Mouse (Mus musculus): ENCODE data around the gene Psmb7.
A peak's percentile ranks its signal among the peaks of the same experiment; 100 is the strongest.

The Psmb7 gene

DNA sequence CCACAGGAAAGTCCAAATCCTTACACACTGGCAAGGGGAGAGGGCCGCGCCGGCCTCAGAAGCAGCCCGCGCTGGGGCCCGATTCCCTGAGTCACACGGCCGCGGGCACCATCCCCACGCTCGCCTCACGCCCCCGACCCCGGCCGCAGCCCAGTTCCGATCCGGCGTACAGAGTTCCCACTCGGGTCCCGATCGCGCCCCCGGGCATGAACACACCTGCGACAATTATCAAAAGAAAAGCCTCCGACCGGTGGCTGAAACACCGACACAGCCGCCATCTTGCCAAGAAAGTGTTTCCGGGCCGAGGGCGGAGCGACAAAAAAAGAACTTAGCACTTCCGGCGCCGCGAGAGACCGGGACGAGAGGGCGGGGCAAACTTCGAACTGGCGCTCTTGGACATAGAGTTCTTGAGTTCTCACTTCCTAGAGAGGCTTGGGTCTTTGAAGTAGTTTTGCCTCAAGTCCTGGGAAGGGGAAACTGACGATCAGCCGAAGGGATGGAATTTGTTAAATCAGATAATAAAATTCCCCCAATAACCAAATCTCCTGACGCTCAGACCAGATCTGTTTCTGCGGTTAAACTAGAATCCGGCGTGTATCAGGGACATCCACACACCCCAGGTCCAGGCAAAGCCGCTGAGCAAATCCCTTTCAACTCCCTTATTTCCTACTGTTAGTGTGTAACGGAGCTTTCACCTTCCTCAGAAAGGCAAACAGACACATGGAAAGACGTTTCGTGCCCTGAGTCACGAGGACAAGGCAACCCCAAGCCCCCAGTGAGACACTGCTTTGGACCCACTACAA is at the start of gene Psmb7:
Gene Psmb7 (minus strand): TSS at position 463 of the 803 bp plus-strand sequence.
- peak; percentile 95 for DNase-seq (ENCODE audit: low read depth, low spot score)

GRCm38 (mm10) chr2:38691542-38691941 is 47.7 kb upstream of the Psmb7 start:
- peak; percentile 51 for DNase-seq (ENCODE audit: low read depth, low spot score)

DNA sequence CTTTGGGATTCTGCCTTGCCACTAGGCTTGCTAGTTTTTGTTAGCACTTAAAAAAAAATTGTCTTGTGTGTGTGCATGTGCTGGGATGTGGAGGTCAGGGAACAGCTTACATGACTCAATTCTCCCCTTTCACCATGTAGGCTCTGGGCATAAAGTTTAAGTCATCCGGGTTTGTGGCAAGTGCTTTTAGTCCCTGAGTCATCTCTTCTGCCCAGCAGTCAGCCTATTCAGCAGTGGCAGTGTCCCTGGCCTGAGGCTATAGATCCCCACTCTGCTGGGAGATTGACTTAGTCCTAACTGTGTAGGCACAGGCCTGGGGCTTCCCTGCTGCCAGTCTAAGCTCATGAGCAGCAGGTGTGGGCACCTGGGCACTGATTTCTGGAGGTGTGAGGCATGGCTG is 46.0 kb upstream of the Psmb7 start:
- no peak for DNase-seq (ENCODE audit: low read depth, low spot score)

DNA sequence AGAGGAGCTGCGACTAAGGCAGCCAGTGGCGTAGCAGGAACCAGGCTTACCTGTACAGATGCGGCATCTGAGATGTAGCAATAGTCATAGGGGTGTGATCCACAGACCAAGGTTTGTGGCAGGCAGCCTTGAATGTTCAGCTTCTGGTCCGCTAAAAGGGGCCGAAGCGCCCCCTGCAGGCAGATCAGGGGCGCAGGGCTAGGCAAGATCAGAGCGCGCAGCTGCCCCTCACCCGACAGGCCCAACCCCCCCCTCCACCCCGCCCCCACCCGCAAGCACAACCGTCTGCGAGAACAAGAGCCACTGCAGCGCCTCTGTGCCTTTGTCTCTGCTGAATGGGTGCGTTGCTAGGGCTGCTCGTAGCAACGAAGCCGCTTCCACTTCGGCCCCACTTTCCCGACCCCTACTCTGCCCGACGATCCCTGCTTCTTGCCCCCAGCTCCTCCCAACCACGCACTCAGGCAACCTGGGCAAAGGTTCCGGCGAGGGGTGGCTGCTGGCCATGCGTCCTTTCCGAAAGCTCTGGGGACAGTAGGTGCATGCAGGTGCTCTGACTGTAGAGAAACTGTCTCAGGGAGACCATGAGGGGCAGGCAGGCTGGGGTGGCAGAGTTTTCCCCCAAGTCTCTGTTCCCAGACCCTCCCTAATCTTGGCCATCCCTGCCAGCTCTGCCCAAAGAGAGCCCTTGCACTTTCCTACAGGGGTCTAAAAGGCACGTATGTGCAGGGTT is 45.1 kb upstream of the Psmb7 start:
- DNase-seq (ENCODE audit: low read depth, low spot score) = peak; percentile 24

- DNase-seq (ENCODE audit: low read depth, low spot score) = no peak
Observed at GRCm38 (mm10) chr2:38685746-38686145, 41.9 kb upstream of the Psmb7 start.

DNA sequence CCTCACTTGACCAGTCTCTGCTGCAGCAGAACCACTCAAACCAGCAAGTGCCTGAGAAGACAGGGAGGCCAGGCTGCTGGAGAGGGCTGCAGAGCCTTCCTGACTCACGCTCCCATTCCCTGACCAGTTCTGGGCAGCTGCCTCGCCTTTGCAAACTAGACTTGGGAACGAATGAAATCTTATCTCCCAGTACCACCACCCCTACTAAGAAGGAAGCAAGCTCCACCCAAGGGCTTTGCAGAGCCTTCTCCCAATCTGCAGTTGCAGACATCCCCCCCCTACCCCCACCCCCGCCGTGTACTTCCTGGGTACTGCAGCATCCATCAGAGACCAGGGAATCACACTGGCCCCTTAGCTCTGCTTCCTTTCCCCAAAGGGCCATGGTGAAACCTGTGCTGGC is 39.2 kb upstream of the Psmb7 start:
- DNase-seq (ENCODE audit: low read depth, low spot score) = no peak

- no peak for DNase-seq (ENCODE audit: low read depth, low spot score)
Observed at GRCm38 (mm10) chr2:38682209-38682608, 38.3 kb upstream of the Psmb7 start.

DNA sequence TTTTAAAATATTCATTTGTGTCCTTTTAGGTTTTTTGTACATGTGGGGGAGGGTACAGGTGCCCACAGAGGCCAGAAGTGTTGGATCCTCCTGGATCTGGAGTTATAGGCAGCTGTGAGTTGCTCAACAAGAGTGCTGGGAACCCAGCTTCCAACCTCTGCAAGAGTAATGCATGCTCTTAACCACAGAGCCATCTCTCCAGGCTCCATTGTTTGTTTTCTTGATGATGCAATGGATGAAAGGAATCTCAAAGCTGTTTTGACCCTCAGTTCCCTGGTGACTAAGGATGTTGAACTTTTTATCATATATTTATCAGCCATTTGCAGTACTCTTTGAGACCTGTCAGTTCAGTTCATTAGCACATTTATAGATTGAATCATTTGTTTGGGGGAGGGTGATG is 35.1 kb upstream of the Psmb7 start:
- no peak for DNase-seq (ENCODE audit: low read depth, low spot score)

DNA sequence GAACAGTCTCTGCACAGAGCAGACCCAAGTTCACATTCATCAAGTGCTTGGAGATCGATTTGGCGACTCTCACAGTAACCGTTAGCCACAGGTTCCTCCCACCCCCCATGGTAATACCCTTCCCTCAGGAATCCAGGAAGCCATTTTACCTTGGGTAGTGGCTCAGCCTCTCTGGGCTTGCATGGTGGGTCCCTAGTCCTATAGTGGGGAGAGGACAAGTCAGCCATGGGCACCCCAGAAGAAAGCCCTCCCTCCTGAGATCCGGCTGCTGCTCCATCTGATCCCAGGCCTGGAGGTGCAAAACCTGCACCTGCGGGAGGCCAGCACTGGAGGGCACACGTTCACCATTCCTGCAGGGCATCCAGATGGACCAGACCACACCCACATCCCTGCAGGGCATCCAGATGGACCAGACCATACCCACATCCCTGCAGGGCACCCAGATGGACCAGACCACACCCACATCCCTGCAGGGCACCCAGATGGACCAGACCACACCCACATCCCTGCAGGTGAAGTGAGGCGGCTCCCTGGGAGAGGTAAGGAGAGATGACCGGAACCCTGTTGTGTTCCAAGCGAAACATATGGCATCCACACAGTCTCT is 31.6 kb upstream of the Psmb7 start:
- DNase-seq (ENCODE audit: low read depth, low spot score) = no peak

- no peak for DNase-seq (ENCODE audit: low read depth, low spot score)
Observed at GRCm38 (mm10) chr2:38672496-38672895, 28.6 kb upstream of the Psmb7 start.

DNA sequence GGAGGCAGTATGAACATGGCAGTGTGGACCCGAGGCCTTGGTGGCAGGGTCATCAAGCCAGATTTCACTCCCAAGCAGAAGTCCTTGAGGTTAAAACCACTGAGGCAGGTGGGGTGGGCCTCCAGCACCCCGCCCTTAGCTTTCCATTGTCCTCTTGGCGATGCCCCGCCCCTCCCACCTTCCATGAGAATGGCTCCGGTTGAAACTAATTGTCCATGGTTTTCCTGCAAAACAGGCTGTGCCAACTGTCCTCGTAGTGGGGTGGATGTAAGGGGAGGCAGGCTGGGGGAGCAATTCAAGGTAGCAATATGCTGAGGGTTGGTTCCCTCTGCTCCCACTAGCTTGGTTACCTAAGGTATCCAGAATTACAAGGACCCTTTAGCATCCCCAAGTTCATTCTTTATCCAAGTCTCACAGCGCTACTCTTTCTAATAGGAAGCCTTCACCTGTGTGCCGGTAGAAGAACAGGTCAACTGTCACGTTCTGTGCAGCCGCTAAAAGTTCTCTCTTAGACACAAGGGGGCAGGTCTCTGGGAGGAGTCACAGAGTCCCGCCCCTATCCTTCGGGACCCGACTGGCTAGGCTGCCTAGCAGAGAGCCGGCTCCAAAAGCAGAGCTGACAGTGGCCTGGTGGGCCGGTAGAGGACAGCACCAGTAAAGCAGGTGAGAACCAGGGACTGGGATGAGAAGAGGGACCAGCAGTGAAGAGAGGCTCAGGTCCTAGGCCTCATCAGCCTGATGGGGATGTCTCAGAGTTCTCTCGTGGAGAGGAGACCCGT is 25.1 kb upstream of the Psmb7 start:
- peak; percentile 12 for DNase-seq (ENCODE audit: low read depth, low spot score)

- peak; percentile 37 for DNase-seq (ENCODE audit: low read depth, low spot score)
Observed at GRCm38 (mm10) chr2:38661398-38661797, 17.5 kb upstream of the Psmb7 start.

DNA sequence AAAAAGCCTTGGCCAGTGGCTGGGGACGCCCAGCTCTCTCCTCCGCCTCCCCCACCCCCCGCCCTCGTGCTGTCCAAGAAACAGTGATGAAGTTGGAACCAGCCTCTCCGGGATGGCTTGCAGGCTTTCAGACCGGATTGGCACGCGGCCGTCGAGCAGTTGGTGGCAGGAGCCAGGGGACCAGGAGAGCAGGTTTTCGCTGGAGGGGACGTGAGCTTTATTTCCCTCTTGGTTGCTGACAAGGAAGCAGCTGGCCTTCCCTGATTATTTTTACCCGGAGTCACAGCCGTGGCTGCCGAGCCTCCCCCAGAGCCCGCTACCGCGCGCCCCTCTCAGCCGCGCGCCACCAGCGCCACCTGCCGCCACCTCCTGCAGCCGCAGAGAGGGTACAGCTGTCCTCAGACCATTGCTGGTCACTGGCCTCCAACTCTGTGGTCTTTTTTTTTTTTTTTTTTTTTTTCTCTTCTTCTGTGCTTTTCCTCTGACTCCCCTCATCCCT is 14.5 kb upstream of the Psmb7 start:
- DNase-seq (ENCODE audit: low read depth, low spot score) = peak; percentile 54

DNA sequence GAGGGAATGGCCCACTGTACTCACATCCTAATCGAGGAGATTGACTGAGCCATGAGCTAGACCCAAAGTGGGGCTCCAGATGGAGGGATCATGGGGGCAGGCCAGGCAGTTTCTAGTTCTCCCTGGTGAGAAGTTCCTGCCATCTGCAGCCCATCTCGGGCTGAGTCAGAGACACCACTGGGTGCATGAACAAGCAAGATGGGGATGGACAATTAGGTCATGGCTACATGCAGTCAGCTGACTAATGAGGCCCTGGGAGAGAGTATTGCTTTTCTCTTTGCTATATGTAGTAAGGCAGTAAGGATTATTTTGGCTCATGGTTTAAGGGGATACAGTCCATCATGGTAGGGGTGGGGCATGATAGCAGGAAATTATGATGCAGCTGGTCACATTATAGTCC is 9.8 kb upstream of the Psmb7 start:
- DNase-seq (ENCODE audit: low read depth, low spot score) = no peak

- no peak for DNase-seq (ENCODE audit: low read depth, low spot score)
Observed at GRCm38 (mm10) chr2:38653293-38653619, 9.4 kb upstream of the Psmb7 start.

DNA sequence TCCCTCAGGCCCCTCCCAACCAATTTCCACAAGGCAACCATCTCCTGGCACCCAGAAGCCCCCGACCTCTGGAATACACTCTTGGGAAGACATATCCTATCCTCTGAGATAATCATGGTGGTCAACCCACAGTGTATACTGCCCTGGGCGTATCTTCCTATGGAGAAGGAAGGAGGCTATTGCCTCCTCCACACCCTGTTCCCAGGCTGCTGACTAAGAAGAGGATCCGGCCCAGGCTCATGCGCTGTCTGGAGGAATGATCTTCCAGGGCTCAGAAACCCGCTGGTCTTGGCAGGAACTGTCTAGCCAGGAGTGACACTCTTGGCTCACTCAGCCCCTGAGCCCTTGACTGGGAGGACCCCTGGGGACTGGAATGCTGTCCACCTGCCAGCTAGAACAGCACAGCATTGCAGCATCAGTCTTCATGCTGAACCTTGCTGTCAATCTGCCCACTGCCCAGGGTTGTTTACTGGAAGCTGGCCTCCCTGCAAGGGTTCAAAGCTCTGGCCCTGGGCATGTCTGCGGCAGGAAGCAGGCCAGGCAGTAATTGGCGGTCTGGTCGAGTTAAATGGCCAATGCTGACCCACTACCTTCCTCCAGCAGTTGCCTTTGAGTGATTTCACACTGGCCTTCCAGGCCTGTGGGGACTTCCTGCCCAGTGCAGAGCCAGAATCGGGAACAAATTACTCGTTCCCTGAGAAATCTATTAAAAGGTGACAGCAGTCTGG is 8.8 kb upstream of the Psmb7 start:
- DNase-seq (ENCODE audit: low read depth, low spot score) = no peak

GRCm38 (mm10) chr2:38652098-38652497 is 8.2 kb upstream of the Psmb7 start:
- DNase-seq (ENCODE audit: low read depth, low spot score) = no peak

DNA sequence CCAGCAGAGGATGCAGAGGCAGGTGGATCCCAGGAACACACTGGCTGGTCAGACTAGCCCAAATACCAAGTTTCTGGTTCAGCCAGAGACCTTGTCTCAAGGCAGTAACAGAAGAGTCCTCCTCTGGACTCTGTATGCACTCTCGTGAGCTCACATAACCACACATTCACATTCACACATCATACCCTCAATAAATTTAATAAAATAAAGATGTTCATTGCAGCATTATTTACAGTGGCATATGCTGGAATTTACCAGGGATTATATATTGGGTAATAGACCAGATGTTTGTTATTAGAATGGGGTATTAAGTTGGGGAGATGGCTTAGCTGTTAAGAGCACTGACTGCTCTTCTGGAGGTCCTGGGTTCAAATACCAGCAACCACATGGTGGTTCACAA is 6.5 kb upstream of the Psmb7 start:
- no peak for DNase-seq (ENCODE audit: low read depth, low spot score)

DNA sequence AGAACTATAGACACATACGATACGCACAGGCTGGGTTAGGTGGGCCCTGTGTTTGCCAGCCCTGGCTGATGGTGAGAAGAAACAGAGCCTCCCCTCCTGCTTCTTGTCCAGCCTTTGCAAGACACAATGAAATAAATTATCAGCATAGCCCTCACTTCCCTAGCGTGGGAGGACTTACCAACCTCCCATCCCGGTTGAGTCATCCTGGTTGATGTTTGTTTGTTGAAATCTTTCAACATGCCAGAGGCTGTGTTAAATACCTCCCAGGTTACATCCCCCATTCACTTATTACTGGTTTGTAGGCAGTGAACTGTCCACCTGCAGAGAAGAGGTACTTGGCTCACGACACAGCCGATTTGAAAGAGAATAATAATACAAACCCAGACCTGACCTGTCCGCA is 3.8 kb upstream of the Psmb7 start:
- DNase-seq (ENCODE audit: low read depth, low spot score) = no peak

GRCm38 (mm10) chr2:38647201-38647606 is 3.3 kb upstream of the Psmb7 start:
- no peak for DNase-seq (ENCODE audit: low read depth, low spot score)

DNA sequence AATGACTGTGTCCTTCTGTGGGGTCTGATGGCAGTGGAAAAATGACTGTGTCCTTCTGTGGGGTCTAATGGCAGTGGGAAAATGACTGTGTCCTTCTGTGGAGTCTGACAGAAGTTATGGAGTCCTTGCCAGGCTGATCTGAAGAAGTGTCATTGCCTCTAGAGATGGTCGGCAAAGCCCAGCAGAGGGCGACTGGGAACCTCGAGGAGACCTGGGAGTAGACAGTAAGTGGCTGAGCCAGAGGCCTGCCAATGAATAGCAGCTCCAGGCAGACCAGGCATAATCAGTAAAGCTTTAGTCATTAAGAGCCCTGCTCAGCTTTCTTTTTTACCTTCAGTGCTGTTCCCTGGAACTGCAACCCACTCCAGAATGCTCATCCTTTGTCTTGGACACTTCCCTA is 2.0 kb upstream of the Psmb7 start:
- peak; percentile 67 for DNase-seq (ENCODE audit: low read depth, low spot score)

Data from CD4-positive, CD25-positive, alpha-beta regulatory T cell, adult 2 months (primary cell).